Comparison of ENCODE assay signal across 8 mouse cellular contexts in the genomic region with DNA sequence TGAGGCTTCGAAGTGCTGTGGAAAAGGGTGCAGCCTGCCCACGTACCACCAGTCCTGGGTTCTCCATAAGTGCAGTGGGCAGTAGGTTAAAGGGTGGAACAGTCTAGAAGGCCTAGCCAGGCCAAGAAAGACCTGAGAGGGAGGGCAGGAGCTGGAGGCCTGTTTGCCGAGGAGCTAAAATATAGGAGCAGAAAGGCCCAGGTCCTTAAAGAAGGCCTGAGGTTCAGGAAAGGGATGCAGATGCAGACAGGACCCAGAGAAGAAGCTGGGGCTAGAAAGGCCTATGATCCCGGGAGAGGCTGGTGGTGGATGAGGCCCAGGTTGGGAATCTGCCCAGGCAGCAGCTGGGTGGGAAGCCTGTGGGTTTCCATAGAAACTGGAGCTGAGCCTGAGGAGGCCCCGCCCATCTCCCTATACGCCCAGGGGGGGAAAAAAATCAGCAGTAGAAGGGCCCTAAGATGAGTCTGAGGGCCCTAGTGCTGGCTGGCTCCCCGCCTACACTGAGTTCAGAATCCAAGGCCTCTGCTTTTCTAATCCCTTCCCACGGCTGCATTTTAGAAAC. TPM values are rescaled to one million over a fixed set of nuclear protein-coding genes. Genes with fewer than 3 reads are reported as not detected.
DNase-seq lines count a peak whose midpoint lies in the region; ATAC-seq and TF ChIP-seq lines count a peak whose summit lies in the region.

Btbd19 (minus strand) TSS at position 378 of the 562 bp plus-strand sequence.

- DNase-seq in cerebellum, adult 2 months, result peak in 1 of 2 experiments; percentile 39
- no peak for DNase-seq in cerebellum, adult 11 months
- DNase-seq in heart, adult 9 months (ENCODE audit: low spot score in 2 of 2), result peak; percentile 87 to 88
- DNase-seq in kidney, adult 2 months, result peak; percentile 67

- 41% methylated on average over 8 of the region's 8 CpGs for WGBS in cerebellum, adult 2 months
- 25% methylated on average over 8 of the region's 8 CpGs for WGBS in embryonic facial prominence, embryonic 15.5 days
- 64% methylated on average over 8 of the region's 8 CpGs for WGBS in kidney, adult 2 months
- 27% methylated on average over 8 of the region's 8 CpGs for WGBS in limb, embryonic 12.5 days
- 19% methylated on average over 8 of the region's 8 CpGs for WGBS in midbrain, embryonic 13.5 days
- WGBS in stomach, embryonic 14.5 days, result 22% methylated on average over 8 of the region's 8 CpGs

- H3K9ac ChIP-seq in embryonic facial prominence, embryonic 15.5 days, result 0 out of 2 replicates have a peak within 1 kb of the TSS, but pooled peaks have one; percentile 24
- H3K9ac ChIP-seq in limb, embryonic 12.5 days (replicated peaks), result peak within 1 kb of the TSS; percentile 51
- H3K9ac ChIP-seq in midbrain, embryonic 13.5 days (replicated peaks), result peak within 1 kb of the TSS; percentile 59
- H3K9ac ChIP-seq in stomach, embryonic 14.5 days (replicated peaks; ENCODE audit: low read depth, low read length), result peak within 1 kb of the TSS; percentile 8; the same call in 1 of the 2 replicates

- H3K4me2 ChIP-seq in embryonic facial prominence, embryonic 15.5 days (replicated peaks), result peak within 1 kb of the TSS; percentile 21
- peak within 1 kb of the TSS; percentile 37 for H3K4me2 ChIP-seq in limb, embryonic 12.5 days
- H3K4me2 ChIP-seq in midbrain, embryonic 13.5 days (replicated peaks), result 0 out of 2 replicates have a peak within 1 kb of the TSS, but pooled peaks have one; percentile 9
- peak within 1 kb of the TSS; percentile 28 for H3K4me2 ChIP-seq in stomach, embryonic 14.5 days (replicated peaks; ENCODE audit: low read depth, low read length)

- TF ChIP-seq CTCF in cerebellum, adult 2 months (IDR thresholded peaks at IDR 0.05; ENCODE audit: borderline replicate concordance, insufficient read depth, low read depth, low read length), result no peak
- no peak for TF ChIP-seq CTCF in kidney, adult 2 months (conservative IDR thresholded peaks at IDR 0.05; ENCODE audit: insufficient read depth, insufficient read length, low read depth, low read length)

- H3K36me3 ChIP-seq in embryonic facial prominence, embryonic 15.5 days, result peaks cover 20% of the 10 kb centered on the region; the same call in 1 of the 2 replicates
- no peaks in the 10 kb centered on the region for H3K36me3 ChIP-seq in kidney, adult 2 months (ENCODE audit: control insufficient read depth, insufficient read depth, low read length)
- H3K36me3 ChIP-seq in limb, embryonic 12.5 days, result peaks cover 12% of the 10 kb centered on the region
- peaks cover 29% of the 10 kb centered on the region for H3K36me3 ChIP-seq in midbrain, embryonic 13.5 days
- H3K36me3 ChIP-seq in stomach, embryonic 14.5 days (ENCODE audit: control insufficient read depth, insufficient read depth, low read length), result peaks cover 7% of the 10 kb centered on the region; the same call in 1 of the 2 replicates

- peaks cover 8% of the 10 kb centered on the region for H3K4me1 ChIP-seq in cerebellum, adult 2 months (ENCODE audit: control insufficient read depth, insufficient read depth, low read length)
- peaks cover 40% of the 10 kb centered on the region for H3K4me1 ChIP-seq in embryonic facial prominence, embryonic 15.5 days
- peaks cover 7% of the 10 kb centered on the region; the same call in 1 of the 2 replicates for H3K4me1 ChIP-seq in kidney, adult 2 months (ENCODE audit: control insufficient read depth, insufficient read depth, low read length)
- peaks cover 26% of the 10 kb centered on the region for H3K4me1 ChIP-seq in limb, embryonic 12.5 days (replicated peaks)
- peaks cover 30% of the 10 kb centered on the region for H3K4me1 ChIP-seq in midbrain, embryonic 13.5 days (replicated peaks)
- peaks cover 16% of the 10 kb centered on the region for H3K4me1 ChIP-seq in stomach, embryonic 14.5 days (ENCODE audit: control insufficient read depth, insufficient read depth, low read length)

- H3K9me3 ChIP-seq in embryonic facial prominence, embryonic 15.5 days (replicated peaks), result no peaks in the 10 kb centered on the region
- H3K9me3 ChIP-seq in limb, embryonic 12.5 days, result no peaks in the 10 kb centered on the region
- no peaks in the 10 kb centered on the region for H3K9me3 ChIP-seq in midbrain, embryonic 13.5 days
- no peaks in the 10 kb centered on the region for H3K9me3 ChIP-seq in stomach, embryonic 14.5 days (ENCODE audit: control insufficient read depth, low read depth, low read length)

- no peaks in the 10 kb centered on the region for H3K27me3 ChIP-seq in cerebellum, adult 2 months (ENCODE audit: control insufficient read depth, insufficient read depth, low read length)
- H3K27me3 ChIP-seq in embryonic facial prominence, embryonic 15.5 days, result no peaks in the 10 kb centered on the region
- no peaks in the 10 kb centered on the region for H3K27me3 ChIP-seq in kidney, adult 2 months (replicated peaks; ENCODE audit: control insufficient read depth, insufficient read depth, low read length)
- H3K27me3 ChIP-seq in limb, embryonic 12.5 days, result no peaks in the 10 kb centered on the region
- H3K27me3 ChIP-seq in midbrain, embryonic 13.5 days, result no peaks in the 10 kb centered on the region
- H3K27me3 ChIP-seq in stomach, embryonic 14.5 days (ENCODE audit: control insufficient read depth, insufficient read depth, low read length), result no peaks in the 10 kb centered on the region

- H3K27ac ChIP-seq in cerebellum, adult 2 months (ENCODE audit: insufficient read depth, low read length), result peak within 1 kb of the TSS; percentile 38
- H3K27ac ChIP-seq in embryonic facial prominence, embryonic 15.5 days (replicated peaks), result peak within 1 kb of the TSS; percentile 87
- H3K27ac ChIP-seq in kidney, adult 2 months (ENCODE audit: insufficient read depth, low read depth, low read length), result peak within 1 kb of the TSS; percentile 99
- peak within 1 kb of the TSS; percentile 81 for H3K27ac ChIP-seq in limb, embryonic 12.5 days
- peak within 1 kb of the TSS; percentile 80 for H3K27ac ChIP-seq in midbrain, embryonic 13.5 days
- H3K27ac ChIP-seq in stomach, embryonic 14.5 days (ENCODE audit: low read length), result peak within 1 kb of the TSS; percentile 88

- TF ChIP-seq POLR2A in cerebellum, adult 2 months (IDR thresholded peaks at IDR 0.05; ENCODE audit: borderline replicate concordance, insufficient read depth, low read length), result no peak
- no peak for TF ChIP-seq POLR2A in kidney, adult 2 months (IDR thresholded peaks at IDR 0.05; ENCODE audit: low read depth, low read length)

- peak; percentile 44 for ATAC-seq in embryonic facial prominence, embryonic 15.5 days (ENCODE audit: insufficient number of reproducible peaks, low FRiP score, low TSS enrichment, low read depth)
- no peak for ATAC-seq in limb, embryonic 12.5 days (ENCODE audit: insufficient number of reproducible peaks, insufficient read depth, low FRiP score, low TSS enrichment, low read depth)
- ATAC-seq in midbrain, embryonic 13.5 days, result peak; percentile 34
- peak; percentile 37; the same call in 1 of the 2 replicates for ATAC-seq in stomach, embryonic 14.5 days (ENCODE audit: insufficient number of reproducible peaks, insufficient read depth, low FRiP score, low read depth)

- no peak within 1 kb of the TSS for H3K4me3 ChIP-seq in cerebellum, adult 2 months (replicated peaks; ENCODE audit: insufficient read depth, low read depth, low read length)
- no peak within 1 kb of the TSS for H3K4me3 ChIP-seq in embryonic facial prominence, embryonic 15.5 days (replicated peaks)
- no peak within 1 kb of the TSS for H3K4me3 ChIP-seq in kidney, adult 2 months (ENCODE audit: insufficient read depth, low read depth, low read length)
- H3K4me3 ChIP-seq in limb, embryonic 12.5 days (replicated peaks), result no peak within 1 kb of the TSS
- no peak within 1 kb of the TSS for H3K4me3 ChIP-seq in midbrain, embryonic 13.5 days (replicated peaks)
- no peak within 1 kb of the TSS; the same call in 1 of the 2 replicates for H3K4me3 ChIP-seq in stomach, embryonic 14.5 days (ENCODE audit: low read depth, low read length)

RNA-seq across cellular contexts. Expression of gene Btbd19, which starts in this region (rescaled TPM):
- polyA plus RNA-seq in cerebellum, adult 2 months (2012; rRNA removed), result 7.0 and 7.1 TPM in 2 replicates
- 13.2 and 13.5 TPM in 2 replicates for polyA plus RNA-seq in embryonic facial prominence, embryonic 15.5 days (2015; fragmentation: Nextera tagmentation; extraction: Ambion mirVana)
- 4.5 and 4.6 TPM in 2 replicates for polyA plus RNA-seq in kidney, adult 2 months (2012; rRNA removed)
- 4.2 and 5.1 TPM in 2 replicates for polyA plus RNA-seq in limb, embryonic 12.5 days (2016; fragmentation: Nextera tagmentation; extraction: Ambion mirVana)
- 3.3 and 3.4 TPM in 2 replicates for polyA plus RNA-seq in midbrain, embryonic 13.5 days (2015; fragmentation: Nextera tagmentation; extraction: Ambion mirVana)
- polyA plus RNA-seq in stomach, embryonic 14.5 days (2014; fragmentation: Nextera tagmentation; extraction: Ambion mirVana), result 6.7 and 8.5 TPM in 2 replicates

Comparison
In these comparisons a context has a peak if more than half of its experiments do, and no peak if none do; other contexts are left out.
1. H3K27ac ChIP-seq: peak in every context shown above with its lines; median percentile 99 in kidney, adult 2 months; 88 in stomach, embryonic 14.5 days; 87 in embryonic facial prominence, embryonic 15.5 days; 81 in limb, embryonic 12.5 days; 80 in midbrain, embryonic 13.5 days; 38 in cerebellum, adult 2 months.
2. H3K9ac ChIP-seq: peak in every context shown above with its lines; median percentile 59 in midbrain, embryonic 13.5 days; 51 in limb, embryonic 12.5 days; 24 in embryonic facial prominence, embryonic 15.5 days; 8 in stomach, embryonic 14.5 days.